Mouse (Mus musculus): ENCODE measurements around the gene Trpc6. TPM values are rescaled to one million over a fixed set of nuclear protein-coding genes. Genes with fewer than 3 reads are reported as not detected.
A peak's percentile ranks its signal among the peaks of the same experiment; 100 is the strongest.

The Trpc6 gene
- polyA plus RNA-seq (2015; fragmentation: Nextera tagmentation; extraction: Ambion mirVana) = 0.76 and 1.1 TPM in 2 replicates

- Histone ChIP-seq H3K4me1 (peaks cover 7% of the 10 kb centered on the region; the same call in 1 of the 2 replicates), H3K9ac (peak within 1 kb of the TSS; percentile 67), H3K4me3 (peak within 1 kb of the TSS; percentile 52), H3K4me2 (peak within 1 kb of the TSS; percentile 96), H3K27ac (no peak within 1 kb of the TSS), H3K36me3 (no peaks in the 10 kb centered on the region), H3K9me3 (no peaks in the 10 kb centered on the region), H3K27me3 (peaks cover 35% of the 10 kb centered on the region)
- WGBS = under 1% methylated on average over 44 of the region's 44 CpGs
- no peak for ATAC-seq (ENCODE audit: insufficient number of reproducible peaks, insufficient read depth, low FRiP score, low TSS enrichment, low read depth)
Observed at GRCm38 (mm10) chr9:8544041-8544794, at the start of gene Trpc6. Gene Trpc6, plus strand, starts transcription at chr9:8544142.

DNA sequence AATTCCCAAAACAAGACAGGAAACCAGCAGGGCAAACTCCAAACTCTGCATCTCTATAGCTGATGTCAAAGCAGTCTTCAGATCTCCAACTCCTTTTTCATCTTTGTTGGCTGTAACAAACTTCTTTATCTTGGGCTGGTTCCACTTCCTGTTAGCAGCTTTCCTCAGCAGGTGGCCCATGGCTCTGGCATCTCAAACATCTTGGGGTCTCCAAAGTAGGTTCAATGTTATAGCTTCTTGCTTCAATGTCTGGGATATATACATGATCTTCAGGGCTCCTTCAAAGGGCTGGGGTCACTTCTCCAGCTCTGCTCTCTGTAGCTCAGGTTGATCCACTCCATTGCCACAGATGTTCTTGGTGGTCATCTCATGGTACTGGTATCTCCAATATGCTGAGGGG, 23.0 kb upstream of the Trpc6 start:
- Histone ChIP-seq H3K27me3 (no peaks in the 10 kb centered on the region), H3K4me2 (no peak overlapping the region), H3K27ac (no peak overlapping the region), H3K36me3 (no peaks in the 10 kb centered on the region), H3K4me3 (no peak overlapping the region), H3K4me1 (no peaks in the 10 kb centered on the region), H3K9me3 (no peaks in the 10 kb centered on the region), H3K9ac (no peak overlapping the region)
- no peak for ATAC-seq (ENCODE audit: insufficient number of reproducible peaks, insufficient read depth, low FRiP score, low TSS enrichment, low read depth)

GRCm38 (mm10) chr9:8533670-8534069, 10.3 kb upstream of the Trpc6 start:
- Histone ChIP-seq H3K27me3 (no peaks in the 10 kb centered on the region), H3K9me3 (no peaks in the 10 kb centered on the region), H3K4me3 (no peak overlapping the region), H3K9ac (no peak overlapping the region), H3K4me2 (no peak overlapping the region), H3K36me3 (no peaks in the 10 kb centered on the region), H3K4me1 (no peaks in the 10 kb centered on the region), H3K27ac (no peak overlapping the region)
- ATAC-seq (ENCODE audit: insufficient number of reproducible peaks, insufficient read depth, low FRiP score, low TSS enrichment, low read depth) = no peak
- WGBS = 83% methylated on average over 1 of the region's 1 CpGs

DNA sequence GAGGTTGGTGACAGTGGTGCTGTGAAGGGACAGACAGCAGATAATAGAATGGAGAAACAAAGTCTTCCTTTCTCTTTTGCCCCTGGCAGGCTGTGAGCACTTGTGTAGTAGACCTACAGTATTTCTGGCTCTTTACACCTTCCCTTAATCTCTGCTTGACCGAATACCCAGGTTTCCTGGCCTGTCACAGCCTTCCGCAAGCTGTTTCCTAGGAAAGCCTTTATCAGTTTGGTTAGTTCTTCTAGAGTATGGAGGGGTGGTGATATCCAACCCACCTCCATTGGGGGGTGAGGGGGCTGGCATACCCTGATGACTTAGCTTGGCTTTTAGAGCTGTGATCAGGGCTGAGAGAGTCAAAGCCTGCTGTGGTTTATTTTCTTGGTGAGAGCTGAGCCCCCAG, 1.3 kb downstream of the Trpc6 start:
- no peak overlapping the region for H3K4me2 ChIP-seq
- peaks cover 35% of the 10 kb centered on the region for H3K27me3 ChIP-seq
- H3K4me3 ChIP-seq = no peak overlapping the region
- H3K9ac ChIP-seq = no peak overlapping the region
- ATAC-seq (ENCODE audit: insufficient number of reproducible peaks, insufficient read depth, low FRiP score, low TSS enrichment, low read depth) = no peak
- H3K36me3 ChIP-seq = no peaks in the 10 kb centered on the region
- no peaks in the 10 kb centered on the region for H3K9me3 ChIP-seq
- WGBS = 73% methylated on average over 2 of the region's 2 CpGs
- peaks cover 7% of the 10 kb centered on the region; the same call in 1 of the 2 replicates for H3K4me1 ChIP-seq
- no peak overlapping the region for H3K27ac ChIP-seq

GRCm38 (mm10) chr9:8558574-8558973, 14.6 kb downstream of the Trpc6 start:
- Histone ChIP-seq H3K9ac (no peak overlapping the region), H3K4me3 (no peak overlapping the region), H3K9me3 (no peaks in the 10 kb centered on the region), H3K4me1 (no peaks in the 10 kb centered on the region), H3K4me2 (no peak overlapping the region), H3K27me3 (no peaks in the 10 kb centered on the region), H3K27ac (no peak overlapping the region), H3K36me3 (no peaks in the 10 kb centered on the region)
- WGBS = 54% methylated on average over 1 of the region's 1 CpGs
- no peak for ATAC-seq (ENCODE audit: insufficient number of reproducible peaks, insufficient read depth, low FRiP score, low TSS enrichment, low read depth)

- Histone ChIP-seq H3K9ac (no peak overlapping the region), H3K4me1 (no peaks in the 10 kb centered on the region), H3K36me3 (no peaks in the 10 kb centered on the region), H3K9me3 (no peaks in the 10 kb centered on the region), H3K27ac (no peak overlapping the region), H3K4me3 (no peak overlapping the region), H3K4me2 (no peak overlapping the region), H3K27me3 (no peaks in the 10 kb centered on the region)
- ATAC-seq (ENCODE audit: insufficient number of reproducible peaks, insufficient read depth, low FRiP score, low TSS enrichment, low read depth) = no peak
- WGBS = 52% methylated on average over 6 of the region's 6 CpGs
Observed at GRCm38 (mm10) chr9:8592618-8593017, 48.7 kb downstream of the Trpc6 start.

- H3K36me3 ChIP-seq = no peaks in the 10 kb centered on the region
- no peak overlapping the region for H3K9ac ChIP-seq
- H3K27ac ChIP-seq = no peak overlapping the region
- no peak for ATAC-seq (ENCODE audit: insufficient number of reproducible peaks, insufficient read depth, low FRiP score, low TSS enrichment, low read depth)
- WGBS = 33% methylated on average over 1 of the region's 1 CpGs
- no peaks in the 10 kb centered on the region for H3K9me3 ChIP-seq
- no peaks in the 10 kb centered on the region for H3K4me1 ChIP-seq
- no peak overlapping the region for H3K4me3 ChIP-seq
- no peak overlapping the region for H3K4me2 ChIP-seq
- H3K27me3 ChIP-seq = no peaks in the 10 kb centered on the region
Observed at GRCm38 (mm10) chr9:8597089-8597488, 53.1 kb downstream of the Trpc6 start.

- H3K27me3 ChIP-seq = no peaks in the 10 kb centered on the region
- ATAC-seq (ENCODE audit: insufficient number of reproducible peaks, insufficient read depth, low FRiP score, low TSS enrichment, low read depth) = no peak
- no peak overlapping the region for H3K9ac ChIP-seq
- no peak overlapping the region for H3K27ac ChIP-seq
- no peak overlapping the region for H3K4me3 ChIP-seq
- H3K9me3 ChIP-seq = no peaks in the 10 kb centered on the region
- no peaks in the 10 kb centered on the region for H3K36me3 ChIP-seq
- H3K4me2 ChIP-seq = no peak overlapping the region
- H3K4me1 ChIP-seq = no peaks in the 10 kb centered on the region
Observed at GRCm38 (mm10) chr9:8606816-8607491, 63.0 kb downstream of the Trpc6 start.

- no peaks in the 10 kb centered on the region for H3K4me1 ChIP-seq
Observed at GRCm38 (mm10) chr9:8634344-8634743, 90.4 kb downstream of the Trpc6 start.

DNA sequence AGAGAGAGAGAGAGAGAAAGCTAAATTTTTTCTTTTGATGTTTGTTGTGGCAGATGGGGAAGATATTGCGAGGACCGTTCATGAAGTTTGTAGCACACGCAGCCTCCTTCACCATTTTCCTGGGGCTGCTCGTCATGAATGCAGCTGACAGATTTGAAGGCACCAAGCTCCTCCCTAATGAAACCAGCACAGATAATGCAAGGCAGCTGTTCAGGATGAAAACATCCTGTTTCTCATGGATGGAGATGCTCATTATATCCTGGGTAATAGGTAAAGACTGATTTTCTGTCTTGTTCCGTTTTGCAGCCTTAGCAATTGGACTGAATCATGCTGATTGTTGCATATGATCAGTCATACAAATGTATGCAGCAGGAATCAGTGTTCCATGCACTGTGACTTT, 99.5 kb downstream of the Trpc6 start:
- Histone ChIP-seq H3K9me3 (no peaks in the 10 kb centered on the region), H3K4me3 (no peak overlapping the region), H3K27me3 (no peaks in the 10 kb centered on the region), H3K9ac (no peak overlapping the region), H3K27ac (no peak overlapping the region), H3K4me2 (no peak overlapping the region), H3K4me1 (no peaks in the 10 kb centered on the region; the same call in 1 of the 2 replicates), H3K36me3 (no peaks in the 10 kb centered on the region)
- ATAC-seq (ENCODE audit: insufficient number of reproducible peaks, insufficient read depth, low FRiP score, low TSS enrichment, low read depth) = no peak
- WGBS = 46% methylated on average over 5 of the region's 5 CpGs

More at GRCm38 (mm10) chr9:8634344-8634743, 90.4 kb downstream of the Trpc6 start:
- no peaks in the 10 kb centered on the region for H3K27me3 ChIP-seq
- H3K9ac ChIP-seq = no peak overlapping the region
- no peak overlapping the region for H3K4me2 ChIP-seq
- H3K9me3 ChIP-seq = no peaks in the 10 kb centered on the region
- 49% methylated on average over 2 of the region's 2 CpGs for WGBS
- no peak for ATAC-seq (ENCODE audit: insufficient number of reproducible peaks, insufficient read depth, low FRiP score, low TSS enrichment, low read depth)
- H3K36me3 ChIP-seq = no peaks in the 10 kb centered on the region
- no peak overlapping the region for H3K4me3 ChIP-seq
- peak overlapping the region; percentile 28; the same call in 1 of the 2 replicates for H3K27ac ChIP-seq

GRCm38 (mm10) chr9:8655347-8655746, 111.4 kb downstream of the Trpc6 start:
- no peaks in the 10 kb centered on the region for H3K36me3 ChIP-seq
- no peaks in the 10 kb centered on the region for H3K27me3 ChIP-seq
- no peak overlapping the region for H3K9ac ChIP-seq
- no peak overlapping the region for H3K4me2 ChIP-seq
- no peak overlapping the region for H3K27ac ChIP-seq
- ATAC-seq (ENCODE audit: insufficient number of reproducible peaks, insufficient read depth, low FRiP score, low TSS enrichment, low read depth) = no peak
- no peaks in the 10 kb centered on the region for H3K9me3 ChIP-seq
- no peak overlapping the region for H3K4me3 ChIP-seq
- H3K4me1 ChIP-seq = no peaks in the 10 kb centered on the region

DNA sequence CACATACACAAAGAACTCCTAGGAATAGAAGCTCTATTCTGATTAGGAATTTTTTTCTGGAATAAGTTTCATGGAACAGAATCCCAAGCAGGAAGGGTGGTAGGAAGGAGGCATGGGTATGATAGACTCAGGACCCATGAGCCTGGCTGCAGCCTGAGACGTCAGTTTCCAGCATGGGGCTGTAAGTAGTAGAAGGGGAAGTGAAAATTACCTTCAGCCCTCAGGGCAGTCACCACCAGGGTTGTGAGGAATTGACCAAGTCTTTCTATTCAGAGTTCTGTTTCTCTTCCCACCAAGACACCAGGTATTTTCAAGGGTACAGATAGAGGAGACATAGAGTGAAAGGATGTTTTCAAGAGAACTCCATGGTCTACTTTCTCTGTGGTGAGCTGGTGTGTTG, 129.0 kb downstream of the Trpc6 start:
- Histone ChIP-seq H3K4me1 (no peaks in the 10 kb centered on the region), H3K4me2 (no peak overlapping the region), H3K9ac (no peak overlapping the region), H3K27ac (no peak overlapping the region), H3K36me3 (no peaks in the 10 kb centered on the region), H3K27me3 (no peaks in the 10 kb centered on the region), H3K9me3 (no peaks in the 10 kb centered on the region), H3K4me3 (no peak overlapping the region)
- 34% methylated on average over 1 of the region's 1 CpGs for WGBS
- ATAC-seq (ENCODE audit: insufficient number of reproducible peaks, insufficient read depth, low FRiP score, low TSS enrichment, low read depth) = no peak
